Mouse (Mus musculus) heart, postnatal 36 days (tissue): ENCODE data around the gene Lyz1. TPM values are rescaled to one million over a fixed set of nuclear protein-coding genes. Genes with fewer than 3 reads are reported as not detected.
"Not testable (repeated sequence)": the region's sequence is repeated elsewhere in the genome, so short reads cannot be mapped to it uniquely, and the experiment has no call there.

Source experiments
- DNase-seq, 2 experiments: peaks; one replicate each; pipeline ENCODE4 v3.0.0; 2021 to 2022
- intact Hi-C: fragments of 180-260 bp; cut with DNase I; formaldehyde crosslinking; loops from one replicate; pipeline ENCODE4 v1.15.1; 2025
- total RNA-seq, 2 experiments: library from RNA; stranded (reverse); gene quantifications; 2 replicates each; pipeline ENCODE4 v1.2.3; 2021

Gene Lyz1
- 10 to 100 TPM; 14.0 to 16.1 TPM for total RNA-seq

GRCm38 (mm10) chr10:117292671-117293070 lies at the start of gene Lyz1:
TSS of gene Lyz1 (minus strand) at chr10:117292868.
- no peak for DNase-seq
- intact Hi-C loops, result no loop called here

DNA sequence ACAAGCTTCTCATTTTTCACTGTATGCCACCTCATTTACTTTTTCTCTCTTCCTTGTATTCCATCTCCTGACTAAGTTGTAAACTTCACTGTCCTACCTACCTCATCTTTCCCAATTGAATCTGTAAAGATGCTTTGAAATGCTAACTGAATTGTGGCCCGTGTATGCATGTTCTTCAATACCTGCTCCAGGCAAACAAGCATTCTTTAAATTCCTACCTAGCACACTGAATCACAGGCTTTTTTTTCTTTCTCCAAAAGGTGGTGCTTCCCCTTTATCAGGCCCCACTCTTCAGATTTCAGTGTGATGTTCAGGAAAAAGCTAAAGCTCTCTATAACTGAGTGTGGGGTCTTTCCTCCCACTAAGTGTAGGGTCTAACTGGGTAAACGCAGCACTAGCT lies 49.7 kb upstream of the Lyz1 start:
- DNase-seq, result no peak
- intact Hi-C loops, result no loop called here

GRCm38 (mm10) chr10:117341029-117341428 lies 48.4 kb upstream of the Lyz1 start:
- DNase-seq, result no peak
- intact Hi-C loops, result no loop called here

GRCm38 (mm10) chr10:117339241-117339640 lies 46.6 kb upstream of the Lyz1 start:
- DNase-seq, result no peak
- intact Hi-C loops, result loop anchor here (2.0 to 5.0 kb wide), 2 partner anchors 64 to 98 kb away; no protein-coding TSS in a partner anchor

GRCm38 (mm10) chr10:117337946-117338345 lies 45.3 kb upstream of the Lyz1 start:
- no peak for DNase-seq
- intact Hi-C loops, result loop anchor here (2.0 to 5.0 kb wide), 2 partner anchors 65 to 99 kb away; no protein-coding TSS in a partner anchor

GRCm38 (mm10) chr10:117335649-117336048 lies 43.0 kb upstream of the Lyz1 start:
- DNase-seq, result no peak
- intact Hi-C loops, result loop anchor here (5.0 kb wide), 1 partner anchor 102 kb away; no protein-coding TSS in a partner anchor

DNA sequence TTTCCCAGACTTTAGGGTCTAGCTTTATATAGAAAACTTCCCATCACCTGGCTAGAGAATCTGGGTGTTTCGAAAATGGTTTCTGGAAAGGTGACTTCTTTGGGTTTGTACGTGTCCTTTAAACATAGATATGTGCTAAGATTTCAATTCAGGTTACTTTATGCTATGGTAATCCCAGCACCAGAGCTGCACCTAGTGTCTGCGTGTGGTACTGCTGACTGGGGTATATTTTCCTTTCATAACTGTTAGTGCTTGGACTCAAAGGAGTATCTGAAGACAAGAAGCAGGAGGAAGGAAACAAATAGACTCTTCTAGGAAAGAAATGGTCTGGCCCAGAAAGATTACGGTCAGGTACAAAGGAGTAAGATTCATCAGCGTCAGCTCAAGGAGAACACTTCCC lies 37.9 kb upstream of the Lyz1 start:
- intact Hi-C loops, result no loop called here
- DNase-seq, result peak in 1 of 2 experiments; percentile 25

DNA sequence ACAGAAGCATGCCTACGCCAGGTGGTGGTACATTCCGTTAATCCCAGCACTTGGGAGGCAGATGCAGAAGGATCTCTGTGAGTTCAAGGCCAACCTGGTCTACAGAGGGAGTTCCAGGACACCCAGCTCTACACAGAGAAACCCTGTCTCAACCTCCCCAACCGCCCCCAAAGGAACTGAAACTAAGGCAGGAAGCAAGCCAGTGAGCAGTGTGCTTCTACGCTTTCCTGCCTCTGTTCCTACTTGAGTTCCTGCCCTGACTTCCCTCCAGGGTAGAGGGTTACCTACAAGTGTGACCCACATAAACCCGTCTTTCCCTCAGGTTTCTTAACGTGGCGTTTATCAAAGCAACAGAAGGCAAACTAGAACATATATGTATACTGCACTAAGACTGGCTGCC lies 31.1 kb upstream of the Lyz1 start:
- intact Hi-C loops, result no loop called here
- no peak for DNase-seq

DNA sequence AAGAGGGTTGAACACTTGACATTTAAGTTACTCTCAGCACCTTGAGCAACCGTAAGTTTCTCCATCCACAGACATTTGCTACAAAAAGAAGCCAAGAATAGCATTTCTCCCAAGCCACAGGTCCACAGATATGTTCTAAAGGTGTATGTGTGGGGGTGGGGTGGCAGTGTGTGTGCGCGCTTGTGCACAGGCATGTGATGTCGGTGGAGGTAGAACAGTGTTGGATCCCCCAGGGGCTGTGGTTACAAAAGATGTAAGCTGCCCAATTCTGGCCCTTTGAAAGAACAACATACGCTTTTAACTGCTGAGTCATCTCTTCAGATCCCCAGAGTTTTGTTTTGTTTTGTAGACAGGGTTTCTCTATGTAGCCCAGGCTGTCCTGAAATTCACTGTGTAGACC lies 30.0 kb upstream of the Lyz1 start:
- DNase-seq, result no peak
- intact Hi-C loops, result no loop called here

- intact Hi-C loops, result no loop called here
Measured at GRCm38 (mm10) chr10:117320571-117320981, 27.9 kb upstream of the Lyz1 start.

GRCm38 (mm10) chr10:117316391-117316790 lies 23.7 kb upstream of the Lyz1 start:
- intact Hi-C loops, result no loop called here
- no peak for DNase-seq

More at GRCm38 (mm10) chr10:117320571-117320981, 27.9 kb upstream of the Lyz1 start:
- no peak for DNase-seq

DNA sequence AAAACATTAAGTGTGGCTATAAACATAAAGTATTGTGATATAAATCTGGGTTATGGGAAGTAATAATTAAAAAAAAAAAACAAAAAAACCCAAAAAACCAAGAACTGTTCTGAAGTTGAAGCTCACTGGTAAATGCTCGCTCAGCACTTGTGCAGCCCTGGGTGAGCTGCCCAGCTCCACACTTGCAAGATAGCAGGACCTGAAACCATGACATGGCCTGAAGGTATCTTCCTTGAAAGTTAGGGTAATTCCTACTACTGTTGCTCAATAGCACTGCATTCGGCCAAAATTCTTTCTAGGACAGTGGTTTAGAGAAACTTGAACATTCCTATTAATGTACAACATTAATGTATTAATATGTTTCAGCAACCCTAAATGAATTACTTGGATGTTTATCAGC lies 20.5 kb upstream of the Lyz1 start:
- DNase-seq, result no peak
- intact Hi-C loops, result no loop called here

- DNase-seq, result no peak
- intact Hi-C loops, result no loop called here
Measured at GRCm38 (mm10) chr10:117312168-117312567, 19.5 kb upstream of the Lyz1 start.

DNA sequence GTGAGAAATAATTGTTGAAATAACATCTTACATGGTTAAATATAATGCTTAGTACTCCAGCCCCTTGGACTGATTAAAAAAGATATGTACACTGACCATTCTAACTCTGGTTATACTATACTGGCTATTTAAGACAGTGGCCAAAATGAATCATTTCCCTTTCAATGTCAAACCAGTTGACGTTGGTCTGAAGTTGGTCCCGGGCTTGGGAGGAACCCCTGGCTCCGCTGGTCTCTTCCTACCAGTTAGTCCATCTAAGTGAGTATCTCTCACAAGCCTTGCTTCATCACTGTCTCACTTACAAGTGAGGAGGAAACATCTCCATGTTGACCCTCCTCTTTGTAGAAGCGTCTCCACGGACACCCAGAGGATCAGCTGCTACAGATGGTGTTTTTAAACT lies 11.7 kb upstream of the Lyz1 start:
- no peak for DNase-seq
- intact Hi-C loops, result no loop called here

GRCm38 (mm10) chr10:117301688-117302087 lies 9.0 kb upstream of the Lyz1 start:
- intact Hi-C loops, result no loop called here
- DNase-seq, result no peak

DNA sequence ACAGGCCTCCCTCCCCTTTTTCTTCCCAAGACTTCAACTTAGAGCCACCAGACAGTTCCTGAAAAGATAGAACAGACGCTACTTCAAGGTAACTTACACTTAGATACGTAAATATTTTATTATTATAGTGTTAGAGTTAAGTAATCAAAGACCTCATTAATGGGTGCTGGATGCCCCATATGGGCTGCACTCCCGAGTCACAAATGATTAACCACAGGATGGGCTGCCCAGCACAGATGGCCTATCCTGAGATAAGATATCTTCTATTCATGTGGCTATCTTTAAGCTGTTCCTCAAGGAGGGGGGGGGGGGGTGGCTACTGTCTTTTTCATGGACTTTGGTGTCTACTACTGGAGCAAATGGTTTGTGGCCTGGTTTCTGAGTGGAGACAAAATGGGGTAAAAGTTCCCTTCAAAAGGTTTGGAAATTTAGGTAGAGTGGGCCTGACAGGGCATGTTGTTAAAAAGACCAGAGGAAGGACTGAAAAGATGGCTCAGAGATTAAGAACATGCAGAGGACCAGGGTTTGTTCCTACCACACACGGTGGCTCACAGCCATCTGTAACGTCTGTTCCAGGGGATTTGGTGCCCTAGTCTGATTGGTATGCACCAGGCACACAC lies 7.3 kb upstream of the Lyz1 start:
- no peak for DNase-seq
- intact Hi-C loops, result no loop called here

GRCm38 (mm10) chr10:117299106-117299505 lies 6.4 kb upstream of the Lyz1 start:
- intact Hi-C loops, result no loop called here
- DNase-seq, result no peak

DNA sequence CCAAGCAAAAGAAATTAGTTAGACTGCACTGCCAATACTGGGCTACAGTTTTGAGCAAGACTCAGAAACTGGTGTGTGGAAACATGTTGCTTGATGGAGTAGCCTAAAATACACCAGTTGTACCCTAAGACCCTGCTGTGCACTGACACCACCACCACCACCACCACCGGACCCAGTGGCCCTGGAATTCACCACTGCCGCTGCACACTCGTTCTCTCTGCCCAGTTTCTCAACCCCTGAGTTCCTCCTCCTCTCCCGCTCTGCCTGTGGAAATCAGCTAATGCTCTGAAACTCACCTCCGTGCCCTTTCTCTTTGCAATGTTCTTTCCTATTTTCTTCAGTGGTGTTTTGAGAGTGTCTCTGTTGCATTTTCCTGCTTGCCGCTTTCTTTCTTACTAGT lies 5.7 kb upstream of the Lyz1 start:
- DNase-seq, result no peak
- intact Hi-C loops, result no loop called here

DNA sequence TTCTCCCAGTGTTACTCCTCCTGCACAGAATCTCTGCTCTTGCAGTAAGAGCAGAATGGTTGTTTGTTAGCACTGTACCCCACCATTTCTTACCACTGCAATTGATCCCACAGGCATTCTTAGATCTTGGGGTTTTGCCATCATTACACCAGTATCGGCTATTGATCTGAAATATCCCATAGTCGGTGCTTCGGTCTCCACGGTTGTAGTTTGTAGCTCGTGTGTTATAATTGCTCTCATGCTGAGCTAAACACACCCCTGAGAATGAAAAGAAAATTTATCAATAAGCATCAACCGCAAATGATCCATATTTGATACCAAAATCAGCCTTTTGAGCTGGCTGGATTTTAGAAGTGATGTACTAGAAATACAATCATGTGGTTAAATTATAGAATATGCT lies 1.7 kb downstream of the Lyz1 start:
- DNase-seq, intact Hi-C loops: not testable (repeated sequence)

GRCm38 (mm10) chr10:117290046-117290870 lies 2.4 kb downstream of the Lyz1 start:
- intact Hi-C loops, result no loop called here
- no peak for DNase-seq

GRCm38 (mm10) chr10:117289034-117289505 lies 3.6 kb downstream of the Lyz1 start:
- intact Hi-C loops, DNase-seq: not testable (repeated sequence)
